Mouse (Mus musculus) liver, adult (tissue): ENCODE measurements around the gene Tmem178b.

Experiments used
- GATA4 ChIP-seq: IDR thresholded peaks from 2 replicates; pipeline ENCODE4 v1.6.1; 2014; ENCODE audit warnings: mild to moderate bottlenecking, low read length; ENCODE audit not compliant: insufficient replicate concordance

Tmem178b gene

GRCm38 (mm10) chr6:40300707-40301106 lies 427.6 kb downstream of the Tmem178b start:
- TF ChIP-seq GATA4 = no peak

DNA sequence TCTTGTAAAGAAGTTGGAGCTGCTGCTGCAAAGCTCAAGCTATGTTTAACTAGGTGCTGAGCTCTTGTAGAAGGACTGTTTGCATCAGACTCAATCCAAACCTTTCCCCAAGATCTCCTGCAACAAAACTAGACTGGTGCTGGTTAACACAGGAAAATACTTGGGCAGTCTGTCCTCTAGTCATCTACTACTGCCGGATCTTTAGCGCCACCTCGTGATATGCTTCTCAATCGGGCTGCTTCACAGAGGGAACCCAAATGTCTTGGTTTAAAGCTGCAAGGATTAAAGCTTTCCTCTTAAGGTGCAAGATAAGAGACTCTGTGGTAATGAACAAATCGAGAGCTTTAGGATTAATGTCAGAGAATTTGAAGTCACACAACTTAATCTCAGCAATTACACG lies 430.3 kb downstream of the Tmem178b start:
- no peak for TF ChIP-seq GATA4
